Mouse (Mus musculus): Measurements from ENCODE around the gene Soat2. TPM values are rescaled to one million over a fixed set of nuclear protein-coding genes. Genes with fewer than 3 reads are reported as not detected.

The Soat2 gene
- polyA plus RNA-seq, 1 experiment from 2014 or later, result 33.1 TPM

DNA sequence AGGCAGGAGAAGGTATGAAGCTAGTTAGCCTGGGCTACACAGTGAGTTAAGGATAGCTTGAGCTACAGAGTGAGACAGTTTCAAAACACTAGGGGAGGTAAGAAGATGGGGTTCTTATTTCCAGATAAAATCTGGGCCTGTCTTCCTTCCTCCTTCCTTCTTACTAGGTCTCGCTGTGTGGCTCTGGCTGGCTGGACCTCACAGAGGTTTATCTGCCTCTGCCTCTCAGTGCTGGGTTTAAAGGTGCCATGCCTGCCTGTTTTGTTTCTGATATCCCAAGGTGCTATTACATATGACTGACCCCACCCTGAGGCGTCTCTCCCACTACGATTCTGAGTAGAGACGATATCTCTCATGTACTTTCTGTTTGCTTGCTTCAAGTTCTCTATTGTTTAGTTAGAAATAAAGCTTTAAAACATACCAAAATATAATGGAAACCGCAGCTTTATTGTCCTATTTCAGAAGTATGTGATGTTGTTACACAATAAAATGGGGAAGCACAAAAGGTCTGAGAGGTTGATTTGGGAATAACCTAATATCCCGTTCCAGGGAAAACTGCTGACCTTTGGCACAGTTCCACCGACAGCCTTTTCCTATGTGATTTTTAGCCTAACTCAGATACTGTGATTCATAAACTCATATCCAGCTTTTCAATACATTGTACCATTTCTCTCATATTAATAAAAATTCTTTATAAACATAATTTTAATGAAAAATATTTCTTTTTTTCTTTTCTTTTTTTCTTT lies 26.4 kb downstream of the Soat2 start:
- ATAC-seq (ENCODE audit: insufficient read depth), result peak; percentile 30; the same call in 1 of the 2 replicates
- WGBS (ENCODE audit: insufficient replicate concordance), result 45% methylated on average over 7 of the region's 7 CpGs
- no peak overlapping the region for H3K27ac ChIP-seq (replicated peaks)

DNA sequence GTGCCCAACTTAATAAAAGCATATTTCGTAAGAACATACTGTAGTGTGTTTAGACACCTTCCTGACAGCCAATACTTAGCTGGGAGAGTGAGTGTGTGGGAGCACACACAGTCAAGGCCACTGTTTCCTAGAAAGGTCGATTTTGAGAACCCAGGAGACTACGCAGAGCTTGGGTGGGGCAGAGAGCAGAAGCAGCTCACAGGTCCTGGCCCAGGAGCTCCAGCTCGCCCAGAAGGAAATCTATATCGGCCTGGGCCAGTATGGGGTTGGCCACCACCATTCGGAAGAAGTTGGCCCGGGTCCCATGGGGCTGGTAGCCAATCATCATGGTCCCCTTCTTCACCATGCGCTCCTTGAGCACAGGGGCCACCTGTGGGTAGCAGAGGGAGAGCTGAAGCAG lies 27.1 kb downstream of the Soat2 start:
- no peak overlapping the region for H3K4me2 ChIP-seq
- no peaks in the 10 kb centered on the region for H3K9me3 ChIP-seq (replicated peaks)
- H3K9ac ChIP-seq, result no peak overlapping the region
- no peaks in the 10 kb centered on the region for H3K27me3 ChIP-seq
- no peak for ATAC-seq (ENCODE audit: insufficient read depth)
- H3K27ac ChIP-seq (replicated peaks), result no peak overlapping the region
- WGBS (ENCODE audit: insufficient replicate concordance), result 69% methylated on average over 8 of the region's 8 CpGs
- peaks cover 23% of the 10 kb centered on the region for H3K4me1 ChIP-seq (replicated peaks)
- no peak overlapping the region for H3K4me3 ChIP-seq (replicated peaks)
- H3K36me3 ChIP-seq (replicated peaks), result no peaks in the 10 kb centered on the region

More for the DNA sequence above, 26.4 kb downstream of the Soat2 start:
- Histone ChIP-seq H3K9ac (no peak overlapping the region), H3K4me3 (replicated peaks) (no peak overlapping the region), H3K27me3 (no peaks in the 10 kb centered on the region), H3K4me1 (replicated peaks) (peaks cover 23% of the 10 kb centered on the region), H3K36me3 (replicated peaks) (no peaks in the 10 kb centered on the region), H3K4me2 (no peak overlapping the region), H3K9me3 (replicated peaks) (no peaks in the 10 kb centered on the region)

DNA sequence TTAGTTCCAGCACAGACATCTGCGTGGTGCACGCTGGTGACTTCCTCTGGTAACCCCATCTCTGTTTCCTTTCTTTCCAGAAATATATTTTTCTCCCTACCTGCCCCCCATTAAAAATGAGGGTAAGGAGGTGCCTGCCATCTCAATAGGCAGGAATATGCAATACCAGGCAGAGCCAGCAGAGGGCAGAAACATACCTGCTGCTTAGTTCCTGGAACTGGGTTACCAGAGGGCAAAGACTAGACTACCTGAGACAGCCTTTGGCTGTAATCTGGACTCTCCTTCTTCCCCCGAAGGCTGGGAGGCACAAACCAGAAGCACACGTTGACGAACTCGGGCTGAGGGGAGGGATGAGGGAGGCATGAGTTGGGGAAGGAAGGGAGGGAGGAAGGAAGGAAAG lies 28.0 kb downstream of the Soat2 start:
- Histone ChIP-seq H3K9ac (no peak overlapping the region), H3K4me1 (replicated peaks) (peaks cover 23% of the 10 kb centered on the region), H3K4me2 (no peak overlapping the region), H3K27me3 (no peaks in the 10 kb centered on the region), H3K9me3 (replicated peaks) (no peaks in the 10 kb centered on the region), H3K36me3 (replicated peaks) (no peaks in the 10 kb centered on the region), H3K4me3 (replicated peaks) (no peak overlapping the region), H3K27ac (replicated peaks) (no peak overlapping the region)
- no peak for ATAC-seq (ENCODE audit: insufficient read depth)
- 10% methylated on average over 6 of the region's 6 CpGs for WGBS (ENCODE audit: insufficient replicate concordance)

DNA sequence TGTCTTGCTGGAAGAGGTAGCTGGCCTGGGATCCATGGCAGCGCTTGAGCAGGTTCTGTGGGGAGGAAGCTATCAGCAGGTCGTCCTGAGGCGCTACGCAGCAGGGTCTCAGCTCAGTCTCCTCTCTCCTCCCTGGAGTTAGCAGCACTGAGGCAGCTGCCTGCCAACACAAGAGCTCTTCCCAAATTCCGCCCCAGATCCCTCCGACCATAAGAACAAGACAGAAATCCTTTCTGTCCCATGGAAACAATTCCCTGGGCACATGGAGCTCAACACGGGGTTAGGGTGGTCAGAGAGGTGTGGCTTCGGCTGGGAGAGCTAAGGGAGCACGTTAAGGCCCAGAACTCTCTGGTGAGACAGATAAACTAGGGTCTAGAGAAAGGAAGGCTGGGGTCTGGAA lies 28.8 kb downstream of the Soat2 start:
- no peak overlapping the region for H3K4me3 ChIP-seq (replicated peaks)
- no peaks in the 10 kb centered on the region for H3K36me3 ChIP-seq (replicated peaks)
- H3K4me2 ChIP-seq, result no peak overlapping the region
- WGBS (ENCODE audit: insufficient replicate concordance), result 74% methylated on average over 9 of the region's 9 CpGs
- H3K27me3 ChIP-seq, result no peaks in the 10 kb centered on the region
- no peak overlapping the region for H3K27ac ChIP-seq (replicated peaks)
- no peak for ATAC-seq (ENCODE audit: insufficient read depth)
- no peak overlapping the region for H3K9ac ChIP-seq
- peaks cover 23% of the 10 kb centered on the region for H3K4me1 ChIP-seq (replicated peaks)
- no peaks in the 10 kb centered on the region for H3K9me3 ChIP-seq (replicated peaks)

DNA sequence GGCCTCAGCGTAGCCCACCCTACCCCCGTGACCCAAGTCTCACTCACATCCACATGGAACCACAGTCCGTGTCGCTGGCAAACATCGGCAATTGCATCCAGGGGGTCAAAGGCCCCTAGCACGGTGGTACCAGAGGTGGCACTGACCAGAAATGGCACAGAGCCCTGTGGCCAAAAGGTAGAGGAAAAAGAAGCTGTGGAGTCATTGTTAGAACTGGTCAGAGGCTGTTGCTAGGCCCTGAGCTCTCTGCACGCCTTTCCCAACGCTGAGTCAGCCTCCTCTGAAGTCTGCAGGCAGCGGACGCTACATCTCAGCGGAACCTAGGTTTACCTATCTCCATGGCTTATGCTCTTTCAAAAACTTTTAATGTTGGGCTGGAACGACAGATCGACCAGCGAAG lies 29.6 kb downstream of the Soat2 start:
- peaks cover 23% of the 10 kb centered on the region for H3K4me1 ChIP-seq (replicated peaks)
- no peak overlapping the region for H3K4me3 ChIP-seq (replicated peaks)
- WGBS (ENCODE audit: insufficient replicate concordance), result 76% methylated on average over 14 of the region's 14 CpGs
- no peaks in the 10 kb centered on the region for H3K9me3 ChIP-seq (replicated peaks)
- H3K4me2 ChIP-seq, result no peak overlapping the region
- H3K36me3 ChIP-seq (replicated peaks), result no peaks in the 10 kb centered on the region
- no peak overlapping the region for H3K9ac ChIP-seq
- H3K27ac ChIP-seq (replicated peaks), result no peak overlapping the region
- H3K27me3 ChIP-seq, result no peaks in the 10 kb centered on the region
- no peak for ATAC-seq (ENCODE audit: insufficient read depth)

DNA sequence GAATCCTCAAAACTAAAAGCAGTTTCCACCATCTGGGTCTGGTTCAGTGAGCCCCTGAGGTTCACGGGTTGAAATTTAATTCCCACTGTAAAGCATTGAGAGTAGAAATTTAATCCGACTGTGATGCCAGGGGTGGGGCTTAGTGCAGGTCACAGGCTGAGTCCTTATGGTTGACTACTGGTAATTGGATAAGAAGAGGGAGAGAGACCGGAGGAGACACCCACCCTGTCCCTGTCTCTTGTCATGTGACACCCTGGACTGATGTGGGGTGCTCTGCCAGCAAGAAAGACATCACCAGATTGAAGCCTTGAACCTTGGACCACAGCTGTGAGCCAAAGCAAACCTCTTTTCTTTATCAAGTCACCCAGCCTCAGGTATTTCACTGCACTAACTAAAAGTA lies 32.8 kb downstream of the Soat2 start:
- Histone ChIP-seq H3K4me2 (no peak overlapping the region), H3K9me3 (replicated peaks) (no peaks in the 10 kb centered on the region), H3K36me3 (replicated peaks) (no peaks in the 10 kb centered on the region), H3K9ac (no peak overlapping the region), H3K27me3 (no peaks in the 10 kb centered on the region), H3K4me1 (replicated peaks) (peaks cover 15% of the 10 kb centered on the region), H3K27ac (replicated peaks) (no peak overlapping the region), H3K4me3 (replicated peaks) (no peak overlapping the region)
- ATAC-seq (ENCODE audit: insufficient read depth), result no peak
- WGBS (ENCODE audit: insufficient replicate concordance), result 53% methylated on average over 3 of the region's 3 CpGs

DNA sequence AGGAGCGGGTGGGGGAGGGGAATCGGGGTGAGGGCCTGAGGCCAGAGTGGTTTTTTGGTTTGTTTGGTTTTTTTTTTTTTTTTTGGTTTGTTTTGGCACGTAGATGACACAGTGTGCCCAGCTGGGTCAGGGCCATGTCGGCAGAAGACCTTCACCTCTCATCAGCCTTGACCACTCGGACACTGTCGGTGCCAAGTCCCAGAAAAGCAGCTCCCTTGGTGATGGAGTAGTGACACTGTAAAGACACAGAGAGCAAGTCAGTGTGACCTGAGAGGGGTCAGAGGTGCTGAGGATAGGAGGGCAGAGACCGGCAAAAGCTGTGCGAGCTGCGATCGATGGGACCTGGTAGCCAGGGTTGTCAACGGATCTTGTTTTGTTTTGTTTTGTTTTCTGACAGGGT lies 35.9 kb downstream of the Soat2 start:
- 71% methylated on average over 11 of the region's 11 CpGs for WGBS (ENCODE audit: insufficient replicate concordance)
- H3K4me3 ChIP-seq (replicated peaks), result no peak overlapping the region
- peak; percentile 52 for ATAC-seq (ENCODE audit: insufficient read depth)
- H3K27me3 ChIP-seq, result no peaks in the 10 kb centered on the region
- no peaks in the 10 kb centered on the region for H3K36me3 ChIP-seq (replicated peaks)
- H3K9ac ChIP-seq, result no peak overlapping the region
- H3K4me1 ChIP-seq (replicated peaks), result peaks cover 19% of the 10 kb centered on the region; the same call in 1 of the 2 replicates
- peak overlapping the region; percentile 53 for H3K27ac ChIP-seq (replicated peaks)
- H3K9me3 ChIP-seq (replicated peaks), result no peaks in the 10 kb centered on the region
- H3K4me2 ChIP-seq, result no peak overlapping the region; the same call in 1 of the 2 replicates

DNA sequence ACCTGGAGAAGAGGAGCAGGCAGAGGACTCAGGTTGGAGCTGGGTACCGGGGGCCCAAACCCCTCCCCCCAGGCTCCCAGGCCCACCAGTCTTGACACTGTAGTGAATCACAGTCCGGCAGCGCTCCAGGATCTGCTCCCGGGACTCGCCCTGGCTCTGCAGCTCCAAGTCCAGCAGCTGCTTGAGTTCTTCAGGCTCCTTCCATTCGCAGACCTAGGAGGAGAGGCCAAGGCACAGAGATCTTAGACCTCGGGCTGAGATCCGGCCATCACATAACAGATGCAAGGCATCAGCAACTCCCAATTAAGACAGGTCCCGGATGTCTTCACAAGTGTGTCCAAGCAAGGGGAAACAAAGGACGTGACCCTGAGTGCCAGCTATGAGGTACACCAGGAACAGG lies 37.8 kb downstream of the Soat2 start:
- peak overlapping the region; percentile 14 for H3K4me3 ChIP-seq (replicated peaks)
- 69% methylated on average over 10 of the region's 10 CpGs for WGBS (ENCODE audit: insufficient replicate concordance)
- H3K27ac ChIP-seq (replicated peaks), result 0 out of 2 replicates have a peak overlapping the region, but pooled peaks have one; percentile 14
- peaks cover 36% of the 10 kb centered on the region for H3K4me1 ChIP-seq (replicated peaks)
- H3K36me3 ChIP-seq (replicated peaks), result no peaks in the 10 kb centered on the region
- no peak for ATAC-seq (ENCODE audit: insufficient read depth)
- no peaks in the 10 kb centered on the region for H3K9me3 ChIP-seq (replicated peaks)
- no peaks in the 10 kb centered on the region for H3K27me3 ChIP-seq
- H3K4me2 ChIP-seq, result peak overlapping the region; percentile 41
- no peak overlapping the region for H3K9ac ChIP-seq

DNA sequence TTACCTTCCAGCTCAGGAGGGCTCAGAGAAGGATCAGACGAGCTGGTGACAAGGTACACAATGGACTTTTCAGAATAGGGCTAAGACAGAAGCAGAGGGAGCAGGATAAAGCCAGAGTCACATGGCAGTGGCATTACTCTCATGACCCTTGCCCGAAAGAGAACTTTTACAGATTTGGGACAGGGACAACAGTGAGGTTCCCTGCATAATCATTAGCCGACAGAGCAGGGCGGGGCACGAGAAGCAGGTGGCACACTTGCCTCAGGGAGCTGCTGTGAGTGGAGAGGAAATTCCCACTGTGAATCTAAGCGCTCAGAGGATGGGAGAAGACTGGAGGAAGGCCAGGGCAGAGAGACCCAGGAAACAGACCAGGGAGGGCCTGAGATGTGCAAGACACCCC lies 38.6 kb downstream of the Soat2 start:
- no peaks in the 10 kb centered on the region for H3K9me3 ChIP-seq (replicated peaks)
- H3K4me3 ChIP-seq (replicated peaks), result peak overlapping the region; percentile 14; the same call in 1 of the 2 replicates
- H3K27ac ChIP-seq (replicated peaks), result peak overlapping the region; percentile 14; the same call in 1 of the 2 replicates
- H3K4me2 ChIP-seq, result peak overlapping the region; percentile 41
- no peak for ATAC-seq (ENCODE audit: insufficient read depth)
- peaks cover 41% of the 10 kb centered on the region for H3K4me1 ChIP-seq (replicated peaks)
- no peak overlapping the region for H3K9ac ChIP-seq
- 45% methylated on average over 6 of the region's 6 CpGs for WGBS (ENCODE audit: insufficient replicate concordance)
- no peaks in the 10 kb centered on the region for H3K36me3 ChIP-seq (replicated peaks)
- H3K27me3 ChIP-seq, result no peaks in the 10 kb centered on the region

DNA sequence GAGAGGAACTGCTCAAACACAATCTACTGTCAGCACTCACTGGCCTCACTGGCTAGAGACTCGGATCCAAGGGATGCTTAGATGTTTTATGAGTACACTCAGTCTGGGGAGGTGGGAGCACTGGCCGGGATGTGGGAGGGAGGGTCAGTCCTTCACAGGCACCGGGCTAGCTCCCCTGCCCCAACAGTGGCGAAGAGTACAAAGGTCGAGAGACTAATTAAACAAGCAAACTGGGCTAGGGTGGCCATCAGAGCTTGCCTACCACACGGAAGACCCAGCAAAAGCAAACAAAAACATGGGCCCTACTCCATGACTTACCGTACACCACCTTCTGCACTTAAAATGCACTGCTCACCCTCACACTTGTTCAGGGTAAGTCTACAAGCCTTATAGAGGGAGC lies 41.4 kb downstream of the Soat2 start:
- H3K36me3 ChIP-seq (replicated peaks), result no peaks in the 10 kb centered on the region
- H3K4me2 ChIP-seq, result no peak overlapping the region
- no peaks in the 10 kb centered on the region for H3K9me3 ChIP-seq (replicated peaks)
- H3K27me3 ChIP-seq, result no peaks in the 10 kb centered on the region
- WGBS (ENCODE audit: insufficient replicate concordance), result 53% methylated on average over 7 of the region's 7 CpGs
- peak; percentile 13; the same call in 1 of the 2 replicates for ATAC-seq (ENCODE audit: insufficient read depth)
- no peak overlapping the region for H3K4me3 ChIP-seq (replicated peaks)
- no peak overlapping the region for H3K9ac ChIP-seq
- H3K27ac ChIP-seq (replicated peaks), result peak overlapping the region; percentile 69
- H3K4me1 ChIP-seq (replicated peaks), result peaks cover 46% of the 10 kb centered on the region

DNA sequence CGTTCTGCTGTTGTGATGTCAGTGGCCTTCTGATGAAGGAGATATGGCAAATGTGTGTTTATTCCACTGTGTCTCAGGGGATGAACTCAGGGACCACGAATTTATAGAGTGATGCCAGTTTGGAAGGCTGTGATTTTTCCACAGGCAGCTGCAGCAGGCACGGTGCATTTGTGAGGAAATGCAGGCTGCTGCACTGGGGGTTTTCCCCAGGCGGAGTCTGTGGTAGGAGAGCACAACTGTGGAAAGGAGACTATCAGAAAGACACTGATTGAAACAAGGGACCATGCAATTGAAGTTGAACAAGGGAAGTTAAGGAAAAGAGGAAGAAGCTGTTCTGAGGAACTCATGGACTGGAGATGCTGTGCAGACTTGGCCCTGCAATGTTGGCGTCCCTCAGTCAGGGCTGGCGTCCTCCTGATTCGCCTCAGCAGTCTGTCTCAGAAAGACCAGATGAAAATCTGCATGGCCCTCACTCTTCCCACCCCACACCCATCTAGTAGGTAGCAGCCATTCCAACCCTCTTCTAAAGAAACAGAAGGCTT lies 42.0 kb downstream of the Soat2 start:
- ATAC-seq (ENCODE audit: insufficient read depth), result no peak
- peak overlapping the region; percentile 69 for H3K27ac ChIP-seq (replicated peaks)
- H3K4me3 ChIP-seq (replicated peaks), result no peak overlapping the region
- H3K9me3 ChIP-seq (replicated peaks), result no peaks in the 10 kb centered on the region
- H3K27me3 ChIP-seq, result no peaks in the 10 kb centered on the region
- H3K4me1 ChIP-seq (replicated peaks), result peaks cover 42% of the 10 kb centered on the region
- 23% methylated on average over 7 of the region's 7 CpGs for WGBS (ENCODE audit: insufficient replicate concordance)
- H3K4me2 ChIP-seq, result no peak overlapping the region
- no peak overlapping the region for H3K9ac ChIP-seq
- H3K36me3 ChIP-seq (replicated peaks), result no peaks in the 10 kb centered on the region

All from liver, embryonic 15.5 days (tissue).